ENCODE assay signal across 1 mouse cellular context in genomic region chr14:34341993-34342392, GRCm38 (mm10).
TF ChIP-seq lines count a peak whose summit lies in the region.

No protein-coding gene starts in this region.

TF ChIP-seq in MEL, 35 proteins besides CTCF, POLR2A, EP300 and RAD21:
- no peak for TF ChIP-seq MAX (IDR thresholded peaks at IDR 0.05; ENCODE audit: low read length)
- TF ChIP-seq MEF2A (IDR thresholded peaks at IDR 0.05; ENCODE audit: extremely low read depth, insufficient replicate concordance, low read depth, low read length, poor library complexity, severe bottlenecking), result no peak
- no peak for TF ChIP-seq CHD1 (IDR thresholded peaks at IDR 0.05; ENCODE audit: low read depth, low read length)
- no peak for TF ChIP-seq SMC3 (IDR thresholded peaks at IDR 0.05; ENCODE audit: low read depth, low read length)
- TF ChIP-seq ETS1 (IDR thresholded peaks at IDR 0.05; ENCODE audit: low read depth, low read length), result 0 out of 2 replicates have a peak, but pooled peaks have one; percentile 11
- peak; percentile 56 for TF ChIP-seq GATA1 (IDR thresholded peaks at IDR 0.05; ENCODE audit: low read depth, low read length)
- TF ChIP-seq HCFC1 (IDR thresholded peaks at IDR 0.05; ENCODE audit: low read depth, low read length), result no peak
TF ChIP-seq in MEL: peak in this region for 2.
